Comparison of ENCODE assay signal across 13 mouse cellular contexts in genomic region chr13:86595126-86595525, GRCm38 (mm10).
DNase-seq lines count a peak whose midpoint lies in the region.
"Had no signal": no experiment of that assay in that cellular context is flagged by ENCODE, and none has a peak within 500 bp of the region (broad histone marks: within the 10 kb centered on the region; RNA-seq: fewer than 3 reads in every experiment).

No protein-coding gene starts in this region.

- peak; percentile 31 to 79 for DNase-seq in adrenal gland, adult (ENCODE audit: inconsistent age in 2 of 2, low spot score in 1 of 2)
- DNase-seq in adrenal gland, postnatal 25 days: no peak
- peak; percentile 42 for DNase-seq in adrenal gland, adult 8-10 months
- no peak for DNase-seq in adrenal gland, postnatal 4 days (ENCODE audit: low spot score in 2 of 2)
- peak; percentile 16 to 32 for DNase-seq in adrenal gland, postnatal 36 days
- no peak for DNase-seq in heart, adult 18-20 months
- DNase-seq: B cell, adult 2 months; cerebellum, adult 11 months; cerebellum, adult 18-20 months; cerebellum, adult 9-10 months; cerebellum, postnatal 10 days; cerebellum, postnatal 25 days; forebrain, postnatal 0 days had no signal

Comparison
In these comparisons a context has a peak if more than half of its experiments do, and no peak if none do; other contexts are left out.
1. DNase-seq: peak in adrenal gland, adult (2 of 2), adrenal gland, adult 8-10 months (single experiment) and adrenal gland, postnatal 36 days (2 of 2); none in adrenal gland, postnatal 25 days (single experiment), adrenal gland, postnatal 4 days (0 of 2) and heart, adult 18-20 months (0 of 2).